Mouse (Mus musculus) embryonic facial prominence, embryonic 12.5 days (tissue): Measurements from ENCODE around the gene Antxr1. TPM values are rescaled to one million over a fixed set of nuclear protein-coding genes. Genes with fewer than 3 reads are reported as not detected.

ENCODE experiments used
- ATAC-seq: fragments of 200-750 bp; cut with Nextera tagmentation; 2 replicates; pipeline ENCODE4 v1.8.0; 2017; ENCODE audit not compliant: insufficient number of reproducible peaks, insufficient read depth, low FRiP score, low TSS enrichment
- H3K27ac ChIP-seq: fragments of 300-500 bp; sonication (generic); 2 replicates; pipeline ENCODE4 v1.5.1; 2016; ENCODE audit warnings: mild to moderate bottlenecking
- H3K27me3 ChIP-seq: fragments of 300-500 bp; sonication (generic); 2 replicates; pipeline ENCODE4 v1.6.1; 2016; ENCODE audit warnings: mild to moderate bottlenecking, moderate library complexity
- H3K36me3 ChIP-seq: fragments of 300-500 bp; sonication (generic); 2 replicates; pipeline ENCODE4 v1.6.1; 2016; ENCODE audit warnings: mild to moderate bottlenecking
- H3K4me1 ChIP-seq: fragments of 300-500 bp; sonication (generic); 2 replicates; pipeline ENCODE4 v1.6.1; 2016
- H3K4me2 ChIP-seq: fragments of 300-500 bp; sonication (generic); replicated peaks from 2 replicates; pipeline ENCODE4 v1.6.1; 2016; ENCODE audit warnings: mild to moderate bottlenecking, moderate library complexity
- H3K4me3 ChIP-seq: fragments of 300-500 bp; sonication (generic); 2 replicates; pipeline ENCODE4 v1.5.1; 2016; ENCODE audit warnings: mild to moderate bottlenecking
- H3K9ac ChIP-seq: fragments of 300-500 bp; sonication (generic); 2 replicates; pipeline ENCODE4 v1.6.1; 2016; ENCODE audit warnings: mild to moderate bottlenecking, moderate library complexity
- H3K9me3 ChIP-seq: fragments of 300-500 bp; sonication (generic); 2 replicates; pipeline ENCODE4 v1.6.1; 2016; ENCODE audit warnings: mild to moderate bottlenecking, moderate library complexity
- WGBS: fragments of 180-500 bp; shearing (Covaris S2); methylation state at CpG from one replicate; pipeline ENCODE4 v1.1.7; 2016; 5-methylcytosine and 5-hydroxymethylcytosine counted together
- polyA plus RNA-seq: library from polyadenylated mRNA; unstranded; fragments of >200 nt; fragmentation: Nextera tagmentation; extraction: Ambion mirVana; gene quantifications from 2 replicates; pipeline ENCODE4 v1.2.1, GENCODE M21; 2016

The Antxr1 gene
- polyA plus RNA-seq, 1 experiment from 2014 or later: 13.3 TPM

DNA sequence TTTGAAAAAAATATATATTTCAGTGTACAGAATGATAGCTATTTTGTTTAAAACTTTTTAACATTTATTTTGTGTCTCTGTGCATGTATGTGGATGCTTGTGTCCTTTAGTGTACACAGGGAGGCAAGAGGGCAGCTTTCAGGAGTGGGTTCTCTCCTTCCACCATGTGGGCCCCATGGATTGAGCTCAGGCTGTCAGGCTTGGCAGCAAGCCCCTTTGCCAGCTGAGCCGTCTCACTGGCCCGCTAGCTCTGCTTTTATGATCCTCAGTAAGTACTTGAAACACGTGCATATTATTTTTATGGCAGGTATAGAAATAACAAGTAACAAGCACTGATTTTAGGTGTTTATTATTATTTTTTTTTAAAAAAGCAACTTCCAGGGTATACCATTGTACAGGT lies 202.1 kb downstream of the Antxr1 start:
- WGBS: 95% methylated on average over 3 of the region's 3 CpGs
- no peaks in the 10 kb centered on the region for H3K4me1 ChIP-seq
- H3K4me2 ChIP-seq: no peak overlapping the region
- 0 out of 2 replicates have a peak, but pooled peaks cover 4% of the 10 kb centered on the region for H3K9me3 ChIP-seq
- no peak overlapping the region for H3K27ac ChIP-seq
- H3K9ac ChIP-seq: no peak overlapping the region
- no peak for ATAC-seq
- peaks cover 29% of the 10 kb centered on the region for H3K36me3 ChIP-seq
- H3K27me3 ChIP-seq: no peaks in the 10 kb centered on the region
- no peak overlapping the region for H3K4me3 ChIP-seq

DNA sequence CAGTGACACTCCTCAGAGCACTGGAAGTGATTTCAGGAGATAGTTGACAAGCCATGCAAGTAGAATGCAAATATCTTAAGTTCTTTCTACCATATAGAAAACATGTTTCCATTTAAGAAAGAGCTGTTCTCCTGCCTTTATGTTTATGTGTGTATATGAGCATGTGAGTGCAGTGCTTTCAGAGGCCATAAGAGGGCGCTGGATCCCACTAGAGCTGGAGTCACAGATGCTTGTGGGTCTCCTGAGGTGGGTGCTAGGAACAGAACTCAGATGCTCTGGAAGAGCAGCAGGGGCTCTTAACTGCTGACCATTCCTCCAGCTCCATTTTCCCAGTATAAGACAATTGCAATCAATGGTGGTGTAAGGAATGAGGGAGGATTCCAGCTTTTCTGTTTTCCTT lies 204.5 kb downstream of the Antxr1 start:
- H3K36me3 ChIP-seq: peaks cover 20% of the 10 kb centered on the region
- H3K4me3 ChIP-seq: no peak overlapping the region
- no peak for ATAC-seq
- H3K4me2 ChIP-seq: no peak overlapping the region
- H3K9me3 ChIP-seq: 0 out of 2 replicates have a peak, but pooled peaks cover 4% of the 10 kb centered on the region
- WGBS: 71% methylated on average over 1 of the region's 1 CpGs
- H3K9ac ChIP-seq: no peak overlapping the region
- no peaks in the 10 kb centered on the region for H3K27me3 ChIP-seq
- H3K27ac ChIP-seq: no peak overlapping the region
- H3K4me1 ChIP-seq: peaks cover 10% of the 10 kb centered on the region

DNA sequence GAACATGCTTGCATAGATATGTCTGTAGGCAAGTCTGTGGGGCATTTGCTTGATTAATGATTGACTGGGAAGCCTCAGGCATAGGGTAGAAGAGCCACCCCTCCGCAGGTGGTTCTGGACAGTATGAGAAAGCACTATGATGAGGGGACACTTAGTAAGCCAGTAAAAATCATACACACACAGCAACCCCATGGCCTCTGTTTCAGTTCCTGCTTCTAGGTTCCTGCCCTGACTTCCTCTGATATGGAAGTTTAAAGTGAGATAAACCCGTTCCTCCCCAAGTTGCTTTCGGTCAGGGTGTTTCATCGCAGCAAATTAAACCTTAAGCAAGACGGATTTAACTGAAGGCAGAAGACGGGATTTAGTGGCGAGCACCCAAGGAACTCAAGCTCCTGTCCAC lies 205.0 kb downstream of the Antxr1 start:
- Histone ChIP-seq H3K4me1 (peaks cover 10% of the 10 kb centered on the region), H3K4me3 (no peak overlapping the region), H3K27ac (no peak overlapping the region), H3K27me3 (no peaks in the 10 kb centered on the region), H3K9me3 (0 out of 2 replicates have a peak, but pooled peaks cover 4% of the 10 kb centered on the region), H3K4me2 (no peak overlapping the region), H3K9ac (no peak overlapping the region), H3K36me3 (peaks cover 16% of the 10 kb centered on the region; the same call in 1 of the 2 replicates)
- ATAC-seq: no peak
- WGBS: 95% methylated on average over 7 of the region's 7 CpGs

DNA sequence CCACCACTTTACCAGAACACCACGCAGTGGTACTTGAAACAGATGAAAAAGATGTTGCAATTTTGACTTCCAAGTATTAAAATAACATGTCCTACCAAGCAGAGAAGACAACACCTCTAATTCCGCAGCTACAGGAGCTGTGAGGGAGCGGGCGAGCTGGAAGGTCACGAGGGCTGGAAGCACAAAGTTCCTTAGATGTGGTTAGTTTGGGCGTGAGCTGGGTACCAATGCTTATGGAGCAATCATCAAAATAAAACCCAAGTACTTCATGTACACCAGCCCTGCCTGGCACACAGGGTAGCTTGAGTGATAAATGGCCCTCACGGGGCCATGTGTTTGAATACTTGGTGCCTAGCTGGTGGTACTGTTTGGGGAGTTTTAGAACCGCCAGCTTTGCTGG lies 205.8 kb downstream of the Antxr1 start:
- Histone ChIP-seq H3K9me3 (0 out of 2 replicates have a peak, but pooled peaks cover 4% of the 10 kb centered on the region), H3K27me3 (no peaks in the 10 kb centered on the region), H3K4me3 (no peak overlapping the region), H3K9ac (no peak overlapping the region), H3K36me3 (peaks cover 8% of the 10 kb centered on the region; the same call in 1 of the 2 replicates), H3K27ac (no peak overlapping the region), H3K4me2 (no peak overlapping the region), H3K4me1 (peaks cover 10% of the 10 kb centered on the region)
- WGBS: 92% methylated on average over 8 of the region's 8 CpGs
- no peak for ATAC-seq

DNA sequence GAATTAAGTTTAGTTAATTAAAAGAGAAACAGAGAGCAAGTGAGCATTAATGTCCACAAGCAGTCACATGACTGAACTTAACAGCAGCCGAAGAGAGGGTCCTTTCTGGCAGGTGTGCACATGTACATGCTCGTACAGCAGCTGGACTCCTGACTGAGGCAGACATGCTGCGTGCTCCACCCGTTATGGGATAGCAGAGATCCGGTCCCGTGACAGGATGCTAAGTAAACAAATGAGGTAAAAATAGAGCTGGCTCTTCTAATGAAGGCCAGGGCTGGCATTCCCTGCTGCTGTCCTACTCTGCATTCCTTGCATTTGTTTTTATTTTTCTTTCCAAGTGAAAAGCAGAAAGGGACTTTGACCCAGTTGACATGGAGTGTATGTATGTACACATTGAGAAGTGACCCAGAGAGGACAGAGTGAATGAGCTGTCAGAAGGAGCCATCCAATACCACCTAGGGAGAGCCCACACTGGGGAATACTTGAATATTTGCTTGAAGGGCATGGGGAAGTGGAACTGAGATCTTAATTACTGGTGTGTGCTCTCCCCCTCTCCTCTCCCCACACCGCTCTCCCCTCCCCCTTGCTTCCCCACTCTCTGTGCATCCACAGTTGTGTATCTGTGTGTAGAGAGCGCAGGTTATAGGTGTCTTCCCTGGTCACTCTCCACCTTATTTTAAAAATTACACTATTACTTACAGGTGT lies 208.4 kb downstream of the Antxr1 start:
- ATAC-seq: no peak
- peaks cover 10% of the 10 kb centered on the region for H3K4me1 ChIP-seq
- no peak overlapping the region for H3K4me3 ChIP-seq
- 42% methylated on average over 8 of the region's 8 CpGs for WGBS
- H3K9ac ChIP-seq: no peak overlapping the region
- H3K4me2 ChIP-seq: no peak overlapping the region
- H3K27ac ChIP-seq: no peak overlapping the region
- no peaks in the 10 kb centered on the region for H3K27me3 ChIP-seq
- H3K9me3 ChIP-seq: 0 out of 2 replicates have a peak, but pooled peaks cover 4% of the 10 kb centered on the region
- H3K36me3 ChIP-seq: 0 out of 2 replicates have a peak, but pooled peaks cover 2% of the 10 kb centered on the region

DNA sequence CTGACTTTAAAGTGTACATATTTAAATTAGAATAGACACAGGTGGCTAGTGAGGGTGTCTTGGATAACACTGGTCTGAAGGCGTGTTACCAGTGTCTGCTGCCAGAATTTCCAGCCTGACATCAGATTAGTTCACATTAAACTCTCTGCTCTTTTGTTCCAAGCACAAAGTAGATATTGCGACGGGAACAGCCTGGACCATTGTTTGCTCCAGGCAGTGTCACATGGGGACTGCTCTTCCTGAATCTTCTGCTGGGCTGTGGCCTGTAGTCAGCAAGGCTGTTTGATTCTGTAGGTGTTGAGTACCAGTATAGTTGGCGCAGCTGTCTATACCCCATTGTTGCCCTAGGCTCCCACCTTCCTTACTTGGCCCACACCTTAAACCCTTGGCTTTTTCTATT lies 211.6 kb downstream of the Antxr1 start:
- H3K36me3 ChIP-seq: no peaks in the 10 kb centered on the region
- ATAC-seq: no peak
- H3K4me2 ChIP-seq: no peak overlapping the region
- H3K9ac ChIP-seq: no peak overlapping the region
- H3K4me1 ChIP-seq: peaks cover 16% of the 10 kb centered on the region
- no peaks in the 10 kb centered on the region for H3K9me3 ChIP-seq
- WGBS: 86% methylated on average over 4 of the region's 4 CpGs
- H3K27ac ChIP-seq: no peak overlapping the region
- no peaks in the 10 kb centered on the region for H3K27me3 ChIP-seq
- H3K4me3 ChIP-seq: no peak overlapping the region

DNA sequence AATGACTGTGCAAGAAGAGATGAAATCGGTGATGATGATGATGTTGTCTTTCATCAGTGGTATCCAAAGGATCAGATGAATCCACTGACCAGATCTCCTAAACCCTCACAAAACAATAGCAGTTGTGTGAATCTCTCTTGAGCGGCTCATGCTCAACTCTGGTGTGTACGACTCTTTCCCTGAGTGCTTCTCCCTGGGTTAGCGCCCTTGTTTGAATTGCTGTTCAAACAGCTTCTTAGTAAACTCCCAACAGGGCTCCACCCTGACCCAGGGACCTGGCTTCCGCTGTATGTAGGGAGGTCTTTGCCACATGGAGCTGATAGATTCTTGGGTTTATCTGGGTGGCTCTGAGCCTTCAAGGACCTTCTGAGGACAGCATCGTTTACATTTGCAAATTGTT lies 212.2 kb downstream of the Antxr1 start:
- no peak overlapping the region for H3K4me3 ChIP-seq
- no peaks in the 10 kb centered on the region for H3K9me3 ChIP-seq
- H3K9ac ChIP-seq: no peak overlapping the region
- WGBS: 93% methylated on average over 6 of the region's 6 CpGs
- no peaks in the 10 kb centered on the region for H3K36me3 ChIP-seq
- peaks cover 16% of the 10 kb centered on the region for H3K4me1 ChIP-seq
- no peaks in the 10 kb centered on the region for H3K27me3 ChIP-seq
- H3K27ac ChIP-seq: no peak overlapping the region
- H3K4me2 ChIP-seq: no peak overlapping the region
- no peak for ATAC-seq

DNA sequence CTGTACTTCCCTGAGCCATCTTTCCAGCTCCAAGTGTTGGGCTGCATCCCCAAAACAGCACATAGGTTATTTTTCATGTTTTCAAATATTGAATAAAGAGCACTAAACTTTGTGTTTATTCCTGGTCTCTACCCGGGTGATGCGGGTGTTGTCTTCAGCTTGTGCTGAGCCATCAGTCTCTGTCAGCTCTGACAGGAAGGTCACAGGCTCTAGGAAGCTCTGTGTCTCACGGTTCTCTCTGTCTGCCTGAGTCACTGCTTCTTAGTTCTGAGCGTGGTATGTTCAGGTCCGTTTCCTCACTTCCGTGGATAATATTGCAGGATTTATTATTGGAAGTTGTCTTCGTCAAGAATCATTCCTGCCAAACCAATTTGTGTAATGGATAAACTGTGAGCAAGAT lies 213.7 kb downstream of the Antxr1 start:
- Histone ChIP-seq H3K4me3 (no peak overlapping the region), H3K9me3 (no peaks in the 10 kb centered on the region), H3K4me2 (no peak overlapping the region), H3K27me3 (no peaks in the 10 kb centered on the region), H3K9ac (no peak overlapping the region), H3K36me3 (no peaks in the 10 kb centered on the region), H3K27ac (no peak overlapping the region), H3K4me1 (peaks cover 8% of the 10 kb centered on the region)
- 86% methylated on average over 7 of the region's 7 CpGs for WGBS
- ATAC-seq: no peak

DNA sequence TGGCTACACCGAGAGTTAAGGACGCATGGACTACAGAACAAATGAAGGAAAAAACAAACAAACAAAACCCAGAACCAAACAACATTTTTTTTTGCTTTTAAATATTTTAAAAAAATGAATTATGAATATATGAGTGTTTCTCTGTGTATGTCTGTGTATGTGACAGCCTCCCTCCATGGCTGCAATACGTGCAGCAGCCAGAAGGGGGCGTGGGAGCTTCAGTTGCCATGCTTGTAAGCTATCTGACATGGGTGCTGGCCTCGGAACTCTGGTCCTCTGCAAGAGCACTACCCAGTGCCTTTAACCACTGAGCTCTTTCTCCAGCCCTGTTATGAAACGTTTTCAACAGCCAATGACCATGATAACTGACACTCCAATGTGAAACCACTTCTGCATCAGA lies 215.0 kb downstream of the Antxr1 start:
- 90% methylated on average over 6 of the region's 6 CpGs for WGBS
- ATAC-seq: no peak

DNA sequence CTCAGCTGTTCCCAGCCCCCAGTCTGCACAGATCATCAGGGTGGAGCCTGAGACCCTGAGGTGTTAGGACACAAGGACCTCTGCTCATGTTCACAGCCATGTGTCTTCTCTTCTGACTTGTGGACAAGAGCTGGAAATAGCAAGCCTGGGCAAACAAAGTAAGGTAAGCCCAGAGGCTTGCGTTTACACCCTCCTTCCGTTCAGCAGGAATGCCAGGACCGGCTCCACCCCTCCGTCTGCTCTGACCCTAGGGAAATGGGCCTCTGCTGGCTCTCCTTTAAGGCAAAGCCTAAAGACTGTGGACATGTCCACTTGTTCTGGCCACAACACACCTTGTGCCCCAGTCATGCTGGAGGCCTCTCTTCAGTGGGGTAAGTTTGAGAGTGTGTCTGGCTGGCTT lies 215.6 kb downstream of the Antxr1 start:
- no peaks in the 10 kb centered on the region for H3K9me3 ChIP-seq
- H3K4me3 ChIP-seq: no peak overlapping the region
- peaks cover 15% of the 10 kb centered on the region; the same call in 1 of the 2 replicates for H3K4me1 ChIP-seq
- 74% methylated on average over 4 of the region's 4 CpGs for WGBS
- H3K36me3 ChIP-seq: no peaks in the 10 kb centered on the region
- no peak for ATAC-seq
- no peaks in the 10 kb centered on the region for H3K27me3 ChIP-seq
- no peak overlapping the region for H3K9ac ChIP-seq
- H3K27ac ChIP-seq: no peak overlapping the region
- no peak overlapping the region for H3K4me2 ChIP-seq

More for the DNA sequence above, 215.0 kb downstream of the Antxr1 start:
- Histone ChIP-seq H3K36me3 (no peaks in the 10 kb centered on the region), H3K9me3 (no peaks in the 10 kb centered on the region), H3K4me1 (peaks cover 15% of the 10 kb centered on the region; the same call in 1 of the 2 replicates), H3K27ac (no peak overlapping the region), H3K4me3 (no peak overlapping the region), H3K27me3 (no peaks in the 10 kb centered on the region), H3K9ac (no peak overlapping the region), H3K4me2 (no peak overlapping the region)

DNA sequence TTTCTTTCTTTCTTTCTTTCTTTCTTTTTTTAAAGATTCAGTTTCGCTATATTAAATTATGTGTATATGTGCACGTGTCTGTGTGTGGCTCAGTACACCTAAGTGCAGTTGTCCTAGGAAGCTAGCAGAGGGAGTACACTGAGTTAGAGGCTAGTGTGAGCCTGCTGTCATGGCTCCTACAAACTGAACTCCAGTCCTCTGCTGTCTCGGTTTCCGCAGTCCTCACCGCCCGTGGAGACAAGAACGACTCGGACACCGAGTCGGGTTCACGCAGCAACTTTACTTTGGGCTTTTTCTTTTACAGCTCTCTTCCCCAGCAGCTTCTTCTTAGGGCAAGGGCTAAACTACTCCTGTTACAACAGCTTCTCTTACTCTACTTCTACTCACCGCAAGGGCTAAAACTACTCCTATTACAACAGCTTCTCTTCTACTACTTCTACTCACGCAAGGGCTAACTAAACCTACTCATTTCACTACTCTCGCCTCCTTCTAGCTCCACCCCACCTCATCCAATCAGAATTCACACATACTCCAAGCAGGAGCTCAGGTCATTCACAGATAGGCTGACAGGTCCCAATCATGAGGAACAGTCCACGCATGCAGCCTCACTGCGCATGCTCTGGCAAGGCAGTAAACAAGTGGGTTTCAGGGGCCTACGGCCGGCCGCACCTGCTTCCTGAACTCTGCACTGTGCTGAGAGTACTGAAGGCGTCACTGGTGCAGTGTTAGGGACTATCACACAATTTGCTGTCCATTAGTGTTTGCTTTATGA lies 216.4 kb downstream of the Antxr1 start:
- ATAC-seq: no peak
- Histone ChIP-seq H3K9ac (no peak overlapping the region), H3K27ac (no peak overlapping the region), H3K4me1 (peaks cover 15% of the 10 kb centered on the region; the same call in 1 of the 2 replicates), H3K27me3 (no peaks in the 10 kb centered on the region), H3K4me3 (no peak overlapping the region), H3K4me2 (no peak overlapping the region), H3K36me3 (no peaks in the 10 kb centered on the region), H3K9me3 (no peaks in the 10 kb centered on the region)
- WGBS: 87% methylated on average over 20 of the region's 20 CpGs

DNA sequence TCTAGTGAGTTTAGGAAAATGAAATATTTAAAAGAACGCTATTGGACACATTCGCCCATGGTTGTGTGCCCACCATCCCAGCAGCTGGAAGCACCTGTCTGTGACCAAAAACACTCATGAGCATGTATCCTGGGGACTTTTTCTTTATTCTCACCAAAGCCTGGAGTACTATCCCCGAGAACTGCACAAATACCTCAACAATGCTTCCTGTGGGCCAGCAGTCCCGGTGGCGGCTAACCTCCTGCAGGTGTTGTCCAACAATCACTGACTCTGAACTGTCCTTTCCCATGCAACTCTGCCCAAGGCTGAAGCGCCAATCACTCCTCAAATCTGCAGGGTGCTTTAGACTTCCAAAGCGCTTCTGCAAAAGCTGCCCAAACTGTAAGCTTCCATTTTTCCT lies 219.0 kb downstream of the Antxr1 start:
- Histone ChIP-seq H3K4me2 (no peak overlapping the region), H3K36me3 (no peaks in the 10 kb centered on the region), H3K4me1 (peaks cover 20% of the 10 kb centered on the region), H3K27ac (no peak overlapping the region), H3K9ac (no peak overlapping the region), H3K9me3 (no peaks in the 10 kb centered on the region), H3K27me3 (no peaks in the 10 kb centered on the region), H3K4me3 (no peak overlapping the region)
- no peak for ATAC-seq
- 71% methylated on average over 7 of the region's 7 CpGs for WGBS
